Mouse (Mus musculus): Measurements from ENCODE around the gene Use1.

Use1 gene

DNA sequence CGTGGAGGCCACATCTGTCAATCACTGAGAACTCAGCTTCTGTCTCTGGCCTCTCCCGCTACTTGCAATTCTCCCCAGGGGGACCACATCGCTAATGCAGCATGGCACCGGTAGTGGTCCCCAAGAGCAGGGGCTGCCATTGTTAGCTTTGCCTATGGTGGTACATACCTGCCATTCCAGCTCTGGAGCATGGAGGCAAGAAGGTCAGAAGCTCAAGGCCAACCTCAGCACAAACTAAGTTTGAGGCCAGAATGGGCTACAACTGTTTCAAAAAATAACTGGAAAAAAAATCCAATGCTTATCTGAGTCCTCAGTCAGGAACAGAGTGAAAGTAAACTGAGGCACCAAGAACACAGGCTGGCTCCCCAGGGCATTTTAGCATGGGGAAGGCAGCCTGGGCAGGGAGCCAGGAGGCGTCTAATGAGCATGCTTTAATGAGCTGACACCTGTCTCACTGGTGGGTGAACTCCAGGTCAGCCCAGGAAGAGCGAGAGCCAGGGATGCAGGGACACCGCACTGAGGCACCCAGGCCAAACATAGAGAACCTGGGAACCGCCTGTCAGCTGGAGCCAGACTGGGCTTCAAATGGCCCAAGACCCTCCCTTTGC, 9.9 kb downstream of the Use1 start:
- no peak for DNase-seq (ENCODE audit: low read depth, low spot score)

DNA sequence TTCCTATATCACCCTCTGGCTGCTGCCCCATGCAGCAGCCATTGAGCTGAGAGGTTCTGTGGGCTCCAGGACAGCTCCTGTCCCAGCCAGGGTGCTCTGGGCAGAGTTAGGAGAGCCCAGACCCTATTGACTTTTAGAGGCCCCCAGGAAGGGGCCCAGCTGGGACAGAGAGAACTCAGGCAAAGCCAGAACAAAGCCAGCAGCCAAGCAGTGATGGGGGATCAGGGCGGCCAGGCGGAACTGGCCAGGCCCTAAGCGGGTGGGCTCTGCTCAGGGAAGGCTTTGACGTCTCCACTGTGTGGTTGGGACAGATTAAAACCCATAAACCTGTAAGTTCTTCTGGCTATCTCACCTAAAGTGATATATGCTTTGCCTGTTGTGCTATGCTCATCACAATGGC, 12.4 kb downstream of the Use1 start:
- no peak for DNase-seq (ENCODE audit: low read depth, low spot score)

DNA sequence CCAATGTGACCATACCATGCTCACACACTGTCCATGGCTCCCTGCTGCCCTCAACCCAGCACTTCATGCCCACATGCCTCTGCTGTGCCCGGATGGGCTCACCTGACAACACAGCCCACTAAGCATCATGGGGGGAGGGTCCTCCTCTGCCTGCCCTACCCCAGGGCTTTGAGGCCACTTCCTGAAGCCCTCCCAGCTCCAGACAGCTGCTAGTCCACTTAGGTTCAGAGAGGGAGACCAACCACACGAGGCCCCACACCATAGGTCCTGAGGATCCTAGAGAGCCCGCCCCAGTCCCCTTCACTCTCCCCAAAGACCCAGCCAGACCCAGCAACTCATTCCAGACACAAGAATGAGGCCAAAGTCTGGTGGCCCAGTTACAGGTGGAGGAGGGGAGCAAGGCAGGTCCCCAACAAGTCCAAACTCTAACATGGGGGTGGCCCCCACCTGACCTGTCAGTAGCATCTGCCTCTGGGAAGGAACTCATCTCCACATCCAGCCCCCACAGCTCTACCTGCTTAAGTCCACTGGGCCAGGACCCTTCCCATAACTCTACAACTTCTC, 12.9 kb downstream of the Use1 start:
- DNase-seq (ENCODE audit: low read depth, low spot score) = no peak

DNA sequence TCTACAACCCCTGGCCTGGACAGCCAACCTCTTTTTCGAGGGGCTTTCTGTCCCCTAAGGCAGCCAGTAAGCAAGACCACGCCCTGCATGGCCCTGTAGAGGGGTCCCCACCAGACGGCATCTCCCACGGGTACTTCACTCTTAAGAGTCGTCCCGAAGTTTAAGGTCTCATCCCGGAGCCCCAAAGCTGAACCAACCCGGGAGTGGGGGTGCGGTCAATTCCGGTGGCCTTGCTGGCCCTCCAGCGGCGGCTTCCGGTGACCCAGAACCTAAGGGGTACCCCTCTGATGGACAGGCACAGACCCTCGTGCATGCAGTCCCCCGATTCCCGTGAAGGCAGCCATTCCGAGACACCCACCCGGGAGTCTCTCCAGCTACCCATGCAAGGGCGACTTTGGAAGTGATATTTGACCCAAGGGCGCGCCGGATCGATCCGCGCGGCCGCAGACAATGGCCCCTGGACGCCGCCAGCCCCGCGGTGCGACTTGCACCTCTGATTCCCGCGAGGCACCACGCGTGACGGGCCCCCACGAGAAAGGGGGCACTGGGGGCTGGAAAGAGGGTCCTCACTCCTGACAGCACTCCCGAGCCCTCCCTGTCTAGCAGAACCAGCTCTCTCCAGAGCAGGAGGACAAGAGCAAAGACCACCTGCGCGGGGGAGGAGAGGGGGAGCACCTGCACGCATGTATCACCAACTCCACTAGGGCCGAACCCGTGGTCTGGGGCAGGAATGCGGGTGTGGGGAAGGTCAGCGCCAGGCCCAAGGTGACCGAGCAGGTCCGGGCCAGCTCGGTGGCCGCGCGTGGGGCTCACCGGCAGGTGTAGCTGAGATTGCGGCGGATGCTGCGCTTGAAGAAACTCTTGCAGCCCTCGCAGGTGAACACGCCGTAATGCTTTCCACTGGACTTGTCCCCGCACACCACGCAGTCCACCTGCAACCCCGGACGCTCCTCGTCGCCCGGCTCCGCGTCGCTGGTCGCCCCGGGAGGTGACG, 13.8 kb downstream of the Use1 start:
- DNase-seq (ENCODE audit: low read depth, low spot score) = no peak

DNA sequence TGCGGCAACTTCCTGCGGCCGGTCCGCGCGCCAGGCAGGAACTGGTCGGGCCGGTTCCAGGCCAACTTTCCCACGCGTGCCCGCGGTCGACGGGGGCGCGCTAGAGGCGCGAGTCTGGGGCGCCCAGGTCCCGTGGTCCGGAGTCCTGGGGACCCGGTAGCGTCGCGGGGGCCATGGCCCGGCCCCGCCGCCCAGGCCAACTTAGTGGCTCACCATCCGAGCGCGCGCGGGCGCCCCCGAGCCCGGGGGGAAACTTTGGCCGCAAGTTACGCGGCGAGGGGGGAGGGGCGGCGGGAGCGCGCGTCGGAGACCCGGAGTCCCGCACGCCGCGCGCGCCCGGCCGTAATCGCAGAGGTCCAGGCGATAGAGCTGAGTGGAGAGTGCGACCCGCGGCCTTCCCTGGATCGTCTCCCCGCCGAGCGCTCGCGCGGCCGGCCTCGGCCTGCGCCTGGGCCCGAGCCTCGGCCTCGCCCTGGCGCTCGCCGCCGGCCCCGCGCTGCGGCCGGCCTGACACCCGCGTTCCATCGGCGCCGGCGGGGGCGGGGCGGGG, 14.8 kb downstream of the Use1 start, which contains the start of gene Nr2f6:
Gene Nr2f6 (minus strand): TSS at position 540 of the 550 bp plus-strand sequence.
- no peak for DNase-seq (ENCODE audit: low read depth, low spot score)

DNA sequence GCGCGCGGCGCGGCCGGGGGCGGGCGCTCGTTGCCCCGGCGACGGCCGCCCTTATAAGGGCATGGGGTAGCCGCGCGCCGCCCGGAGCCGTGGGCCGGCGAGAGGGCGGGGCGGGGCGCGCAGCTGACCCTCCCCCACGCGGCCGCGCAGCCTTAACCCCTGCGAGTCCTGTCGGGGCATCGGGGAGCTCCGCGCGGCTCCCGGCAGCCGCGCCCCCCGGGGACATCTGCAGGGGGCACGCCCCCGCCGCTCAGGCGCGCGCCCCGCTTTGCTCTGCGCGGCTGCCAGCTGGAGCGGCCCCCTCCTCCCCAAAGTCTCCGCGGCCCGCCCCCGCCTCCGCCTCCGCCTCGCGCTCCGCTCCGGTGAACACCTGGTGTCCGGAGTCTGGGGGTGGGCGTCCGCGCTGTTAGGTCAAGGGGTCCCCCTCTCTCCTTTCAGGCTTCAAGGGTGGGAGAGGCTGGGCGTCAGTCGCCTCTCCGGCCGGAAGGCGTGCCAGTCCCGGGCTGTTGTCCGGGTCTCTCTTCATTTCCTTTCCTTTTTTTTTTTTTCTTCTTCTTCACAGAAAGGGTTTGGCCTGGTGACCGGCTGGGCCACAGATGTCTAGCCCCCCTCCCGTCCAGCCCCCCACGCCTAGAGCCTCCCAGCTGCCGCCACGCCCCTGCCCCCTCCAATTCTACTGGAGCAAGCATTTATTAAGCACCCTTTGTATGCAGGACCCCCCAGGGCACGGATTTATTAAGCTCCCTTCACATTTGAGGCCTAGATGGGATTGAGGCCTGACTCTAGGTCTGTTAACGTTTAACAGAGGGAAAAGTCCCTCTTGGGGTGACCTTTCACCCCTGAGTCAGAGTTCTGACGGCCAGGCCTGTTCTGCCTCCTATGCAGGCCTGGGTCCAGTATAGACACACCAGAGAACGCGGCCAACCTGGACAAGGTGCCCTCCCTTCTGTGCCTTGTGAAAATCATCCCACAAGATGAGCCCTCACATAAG, 15.6 kb downstream of the Use1 start:
- peak; percentile 53 for DNase-seq (ENCODE audit: low read depth, low spot score)

DNA sequence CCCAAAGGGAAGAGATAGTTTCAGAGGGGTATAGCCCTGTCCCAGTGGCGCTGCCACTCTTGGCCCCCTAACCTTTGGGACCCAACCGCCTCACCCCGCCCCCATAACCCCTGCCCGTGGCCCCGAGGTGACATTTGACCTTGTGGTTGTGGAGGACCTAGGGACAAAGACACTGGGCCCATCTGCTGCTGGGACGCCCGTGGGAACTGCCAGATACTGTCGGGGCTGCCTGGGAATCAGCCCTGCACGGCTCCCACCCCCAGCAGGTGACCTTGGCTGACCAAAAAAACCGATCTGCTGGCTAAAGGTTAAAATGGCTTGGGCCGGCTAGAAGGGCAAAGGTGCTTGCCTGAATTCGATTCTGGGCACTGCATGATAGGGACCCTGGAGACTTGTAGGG, 16.7 kb downstream of the Use1 start:
- no peak for DNase-seq (ENCODE audit: low read depth, low spot score)

DNA sequence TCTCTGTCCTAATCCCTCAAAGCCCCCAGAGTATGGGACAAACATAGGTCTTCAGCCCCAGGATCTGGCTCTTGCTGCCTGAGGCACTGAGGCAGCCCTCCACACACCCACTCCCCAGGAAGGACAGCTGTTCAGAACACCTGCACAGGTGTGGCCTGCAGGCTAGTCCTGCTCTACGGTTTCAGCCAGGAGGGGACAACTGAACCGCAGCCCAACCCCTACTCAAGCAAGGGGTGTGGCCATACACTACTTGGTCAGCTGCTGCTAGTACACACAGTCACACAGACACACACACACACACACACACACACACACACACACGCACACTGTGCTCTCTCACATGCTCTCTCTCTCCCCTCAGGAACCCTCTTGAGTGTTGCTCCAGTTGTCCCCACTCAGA, 17.2 kb downstream of the Use1 start:
- no peak for DNase-seq (ENCODE audit: low read depth, low spot score)

DNA sequence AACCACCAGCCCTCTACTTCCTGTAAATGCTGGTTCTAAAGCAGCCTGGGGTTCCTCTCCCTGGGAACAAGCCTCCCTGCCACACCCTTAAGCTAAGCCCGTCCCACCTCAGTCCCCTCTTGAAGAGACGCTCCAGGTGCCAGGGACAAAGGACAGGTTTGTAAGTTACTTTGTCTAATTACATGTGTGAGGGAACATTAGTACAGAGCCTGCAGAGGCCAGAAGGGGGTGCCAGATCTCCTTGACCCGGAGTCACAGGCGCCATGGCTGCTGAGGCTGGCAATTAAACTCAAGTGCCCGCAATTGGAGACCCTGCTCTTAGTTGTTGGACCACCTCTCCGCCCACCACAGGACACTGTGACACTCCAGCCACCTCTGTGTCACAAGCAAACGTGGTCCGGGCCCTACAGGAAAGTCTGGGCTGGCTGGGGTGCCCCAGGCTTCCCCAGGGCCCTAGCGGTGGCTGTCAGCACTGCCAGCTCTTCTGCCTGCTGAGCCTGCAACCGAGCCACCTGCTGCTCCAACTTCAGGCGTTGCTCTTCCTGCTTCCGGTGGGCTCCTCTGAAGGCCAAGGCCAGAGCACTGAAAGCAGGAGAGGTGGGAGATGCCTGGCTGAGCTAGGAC, 18.7 kb downstream of the Use1 start:
- DNase-seq (ENCODE audit: low read depth, low spot score) = no peak

DNA sequence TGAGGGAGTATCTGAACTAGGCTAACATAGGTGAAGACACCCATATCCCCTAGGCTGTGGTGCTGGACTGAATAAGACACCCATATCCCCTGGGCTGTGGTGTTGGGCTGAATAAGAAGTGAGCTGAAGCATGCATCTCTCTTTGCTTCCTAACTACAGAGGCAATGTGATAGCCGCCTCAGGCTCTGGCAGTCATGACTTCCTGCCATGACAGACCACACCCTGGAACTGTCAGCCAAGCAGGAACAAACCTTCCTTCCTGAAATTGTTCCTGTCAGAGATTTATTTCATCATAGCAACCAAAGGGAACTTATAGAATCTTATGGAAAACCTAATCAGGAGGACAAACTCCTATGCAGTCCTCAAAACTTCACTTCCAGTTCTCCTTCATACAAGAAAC, 21.6 kb downstream of the Use1 start:
- no peak for DNase-seq (ENCODE audit: low read depth, low spot score)

DNA sequence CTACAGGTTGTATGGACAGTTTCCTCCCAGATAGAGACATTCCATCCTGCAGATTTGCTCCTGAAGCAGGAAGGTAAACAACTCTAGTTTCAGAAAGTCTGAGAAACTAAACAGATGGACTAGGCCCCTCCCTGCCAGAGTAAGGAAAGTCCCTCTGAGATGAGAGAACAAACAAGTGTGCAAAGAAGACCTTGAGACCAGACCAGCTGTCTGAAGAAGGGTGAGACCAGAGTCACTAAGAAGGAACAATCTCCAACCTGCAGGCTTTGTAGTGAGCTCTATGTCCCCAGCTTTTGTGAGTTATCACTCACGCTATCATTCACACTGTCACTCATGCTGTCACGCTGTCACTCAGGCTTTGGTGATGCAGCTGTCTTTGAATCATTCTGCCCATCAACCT, 25.0 kb downstream of the Use1 start:
- DNase-seq (ENCODE audit: low read depth, low spot score) = no peak

DNA sequence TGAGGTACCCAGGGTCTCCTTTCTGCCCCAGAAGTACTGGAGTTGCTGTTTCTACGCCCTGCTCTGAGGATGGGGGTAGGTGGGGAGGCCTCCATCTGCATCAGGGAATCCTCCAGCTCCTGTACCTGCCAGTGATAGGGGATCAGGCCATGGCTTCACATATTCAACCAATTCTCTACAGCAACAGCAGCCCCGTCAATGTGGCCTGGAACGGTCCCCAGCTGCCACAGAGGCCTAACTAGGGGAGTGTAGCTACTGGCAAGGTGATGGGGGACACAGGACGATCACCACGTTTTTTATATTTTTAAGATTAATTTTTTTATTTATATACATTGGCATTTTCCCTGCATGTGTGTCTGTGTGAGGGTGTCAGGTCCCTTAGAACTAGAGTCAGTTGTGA, 25.7 kb downstream of the Use1 start:
- DNase-seq (ENCODE audit: low read depth, low spot score) = no peak

DNA sequence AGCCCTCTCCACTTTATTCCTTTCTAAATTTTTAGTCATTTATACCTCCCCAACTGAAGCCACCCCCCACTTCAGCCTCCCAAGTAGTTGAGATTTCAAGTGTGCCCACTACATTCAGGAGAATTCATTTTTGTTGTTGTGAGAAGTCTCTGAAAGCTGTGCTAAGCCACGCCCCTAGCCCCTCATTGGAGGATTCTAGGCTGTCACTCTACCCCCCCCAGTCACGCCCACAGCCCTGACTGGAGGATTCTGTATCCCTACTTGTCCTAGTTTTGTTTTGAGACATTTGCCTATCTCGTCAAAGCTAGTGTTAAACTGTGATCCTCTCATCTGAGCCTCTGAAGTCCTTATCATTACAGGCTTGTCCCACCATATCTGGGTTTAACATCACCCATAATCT, 26.2 kb downstream of the Use1 start:
- peak; percentile 80 for DNase-seq (ENCODE audit: low read depth, low spot score)

DNA sequence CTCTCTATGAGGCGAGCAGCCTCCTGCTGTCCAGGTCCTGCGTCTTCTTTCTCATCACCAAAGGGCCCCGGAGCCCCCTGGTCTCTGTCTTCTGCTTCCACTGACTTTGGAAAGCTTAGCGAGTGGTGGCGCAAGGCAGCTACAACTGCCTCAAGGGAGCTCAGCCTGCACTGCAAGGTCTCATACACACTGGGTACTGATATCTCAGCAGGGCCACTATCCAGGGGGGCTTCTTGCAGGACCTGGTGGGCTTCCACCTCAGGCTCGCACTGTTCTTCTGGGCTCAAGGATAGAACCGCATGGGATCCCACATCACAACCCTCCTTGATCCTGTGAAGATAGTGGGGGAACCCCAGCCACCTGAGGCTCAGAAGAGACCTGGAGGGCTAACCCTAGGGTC, 27.8 kb downstream of the Use1 start:
- no peak for DNase-seq (ENCODE audit: low read depth, low spot score)

DNA sequence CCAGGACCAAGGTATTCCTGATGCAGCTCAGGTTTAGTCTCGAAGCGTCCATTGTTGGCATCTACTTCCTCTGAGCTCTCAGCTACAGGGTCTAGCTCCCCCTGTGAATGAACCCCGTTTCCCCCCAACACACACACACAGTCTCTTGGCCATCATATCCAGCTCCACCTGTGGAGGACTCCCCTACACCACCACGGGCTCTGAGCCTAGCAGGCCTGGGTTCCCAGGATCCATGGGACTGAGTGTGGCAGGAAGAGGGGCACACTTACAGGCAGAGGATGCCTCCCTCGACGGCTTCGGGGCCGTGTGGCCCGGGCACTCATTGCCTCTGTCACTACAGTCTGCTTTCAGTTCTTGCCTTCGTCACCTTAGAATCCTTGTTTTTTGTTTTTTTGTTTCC, 28.4 kb downstream of the Use1 start:
- no peak for DNase-seq (ENCODE audit: low read depth, low spot score)

DNA sequence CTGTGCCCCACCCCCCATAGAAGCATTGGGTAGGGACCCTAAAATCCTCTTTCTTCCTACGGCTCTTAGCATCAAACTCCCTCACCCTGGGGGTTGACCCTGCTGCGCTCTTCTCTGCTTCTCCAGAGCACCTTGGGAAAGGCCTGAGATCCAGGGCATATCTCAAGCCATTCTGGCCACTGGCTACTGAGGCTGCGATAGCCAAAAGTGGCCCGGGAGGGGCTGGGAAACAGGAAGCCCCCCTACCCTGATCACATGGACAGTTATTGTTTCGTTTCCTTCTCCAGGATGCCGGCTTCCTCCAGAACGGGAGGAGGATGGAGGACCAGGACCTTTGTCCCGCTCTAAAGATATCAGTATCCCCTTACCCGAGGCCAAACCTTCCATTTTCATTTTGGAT, 29.0 kb downstream of the Use1 start, which contains the start of gene Ushbp1:
Gene Ushbp1 (minus strand): TSS at position 174 of the 400 bp plus-strand sequence.
- DNase-seq (ENCODE audit: low read depth, low spot score) = no peak

DNA sequence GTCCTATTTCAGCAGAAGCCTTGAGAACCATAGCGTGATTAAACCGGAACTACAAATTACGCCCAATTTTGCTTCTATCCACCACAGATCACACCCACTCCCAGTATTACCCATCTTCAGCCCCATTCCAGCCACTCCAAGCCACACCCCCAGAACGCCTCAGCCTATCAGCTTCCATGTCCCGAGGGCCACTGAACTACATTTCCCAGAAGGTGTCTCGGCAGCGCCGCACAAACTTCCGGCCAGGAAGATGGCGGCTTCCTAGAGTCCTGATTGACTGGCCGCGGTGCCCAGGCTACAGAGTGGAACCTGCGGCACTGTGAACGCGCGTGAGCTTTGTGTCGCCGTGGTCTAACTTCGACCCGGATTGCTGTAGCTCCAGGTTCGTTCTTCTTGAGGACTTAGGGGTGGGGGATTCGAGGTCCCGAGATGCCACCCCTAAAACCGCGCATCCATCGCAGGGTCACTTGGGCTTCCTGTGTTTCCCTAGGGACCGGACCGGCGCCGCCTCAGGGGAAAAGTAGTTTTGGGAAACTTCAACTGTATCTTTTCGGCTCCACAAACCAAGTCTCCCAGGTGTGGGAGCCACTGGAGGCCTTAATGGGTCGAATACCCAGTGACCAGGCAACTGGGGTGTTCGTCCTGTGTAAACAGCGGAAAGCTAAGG, 30.1 kb downstream of the Use1 start, which contains the start of gene Babam1:
Gene Babam1 (plus strand): TSS at position 223 of the 667 bp plus-strand sequence.
- peak; percentile 81 for DNase-seq (ENCODE audit: low read depth, low spot score)

DNA sequence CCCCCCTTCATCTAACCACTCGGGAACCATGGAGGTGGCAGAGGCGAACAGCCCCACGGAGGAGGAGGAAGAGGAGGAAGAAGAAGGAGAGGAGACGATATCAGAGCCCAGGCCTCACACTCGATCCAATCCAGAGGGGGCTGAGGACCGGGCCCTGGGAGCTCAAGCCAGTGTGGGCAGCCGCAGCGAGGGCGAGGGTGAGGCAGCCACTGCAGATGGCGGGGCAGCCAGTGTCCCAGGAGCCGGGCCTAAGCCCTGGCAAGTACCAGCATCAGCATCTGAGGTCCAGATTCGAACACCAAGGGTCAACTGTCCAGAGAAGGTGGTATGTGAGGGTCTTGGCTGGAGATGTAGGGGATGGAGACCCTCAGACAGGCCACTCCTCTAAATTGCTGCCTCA, 31.1 kb downstream of the Use1 start:
- DNase-seq (ENCODE audit: low read depth, low spot score) = no peak

DNA sequence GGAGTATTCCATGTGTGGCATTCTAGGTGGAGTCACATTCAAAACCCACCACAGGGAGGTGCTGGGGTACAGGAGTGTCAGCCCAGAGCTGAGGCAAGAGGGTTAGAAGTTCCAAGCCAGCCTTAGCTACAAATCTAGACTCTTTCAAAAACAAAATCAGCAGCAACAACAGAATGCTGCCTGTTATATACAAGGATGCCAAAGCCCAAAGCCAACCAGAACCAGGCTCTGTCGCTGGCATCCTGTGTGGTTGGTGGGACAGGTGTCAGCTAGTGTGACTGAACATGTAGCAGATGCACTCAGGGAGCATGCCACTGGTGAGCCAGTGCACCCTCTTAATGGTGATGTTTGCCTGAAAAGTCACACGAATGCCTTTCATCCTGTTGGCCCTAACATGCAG, 34.2 kb downstream of the Use1 start:
- DNase-seq (ENCODE audit: low read depth, low spot score) = no peak

DNA sequence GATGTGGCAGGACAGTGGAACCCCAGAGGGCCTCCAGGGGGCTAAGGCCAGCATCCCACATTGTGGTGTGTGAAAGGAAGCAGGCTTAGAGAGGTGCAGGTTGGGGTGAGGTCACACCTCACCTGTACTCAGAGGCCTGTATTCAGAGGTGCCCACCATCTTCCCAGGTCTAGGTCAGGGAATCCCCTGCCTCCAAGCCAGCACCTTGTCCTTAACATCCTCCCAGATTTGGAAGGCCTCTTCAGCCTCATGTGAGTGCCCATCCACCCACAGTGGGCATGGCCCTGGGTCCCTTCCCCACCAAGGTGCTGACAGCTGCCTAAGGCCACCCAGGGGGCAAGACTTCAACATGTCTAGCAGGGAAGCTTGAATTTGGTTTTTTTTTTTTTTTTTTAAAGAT, 34.8 kb downstream of the Use1 start:
- DNase-seq (ENCODE audit: low read depth, low spot score) = no peak
